Mouse (Mus musculus) adrenal gland, postnatal 10 days (tissue): ENCODE results near the gene Tmem30c. TPM values are rescaled to one million over a fixed set of nuclear protein-coding genes. Genes with fewer than 3 reads are reported as not detected.
A peak's percentile ranks its signal among the peaks of the same experiment; 100 is the strongest.

Experiments
- DNase-seq: peaks from one replicate; pipeline ENCODE4 v3.0.0; 2021; ENCODE audit warnings: mixed read lengths
- long read RNA-seq, 2 experiments: library from polyadenylated mRNA; stranded (forward); transcript quantifications; one replicate each; pipeline ENCODE4 v2.0.0; 2021
- total RNA-seq, 2 experiments: library from RNA; stranded (reverse); gene quantifications; 2 replicates each; pipeline ENCODE4 v1.2.3; 2021

Gene Tmem30c
- total RNA-seq, result not detected
- long read RNA-seq, experiment 1, result 0 reads
- long read RNA-seq, experiment 2, result 0 reads

- no peak for DNase-seq
Measured at GRCm38 (mm10) chr16:57292765-57293164, at the start of gene Tmem30c. Gene Tmem30c (minus strand): TSS chr16:57292865.

GRCm38 (mm10) chr16:57340613-57340898 is 47.9 kb upstream of the Tmem30c start:
- no peak for DNase-seq

- DNase-seq, result no peak
Measured at GRCm38 (mm10) chr16:57339765-57340612, 47.3 kb upstream of the Tmem30c start.

- DNase-seq, result no peak
Measured at GRCm38 (mm10) chr16:57336770-57337423, 44.2 kb upstream of the Tmem30c start.

- DNase-seq, result no peak
Measured at GRCm38 (mm10) chr16:57332301-57332700, 39.6 kb upstream of the Tmem30c start.

GRCm38 (mm10) chr16:57330111-57330510 is 37.4 kb upstream of the Tmem30c start:
- no peak for DNase-seq

- no peak for DNase-seq
Measured at GRCm38 (mm10) chr16:57329028-57329427, 36.4 kb upstream of the Tmem30c start.

GRCm38 (mm10) chr16:57326996-57327395 is 34.3 kb upstream of the Tmem30c start:
- DNase-seq, result peak; percentile 27

GRCm38 (mm10) chr16:57319284-57320124 is 26.8 kb upstream of the Tmem30c start:
- no peak for DNase-seq

- DNase-seq, result no peak
Measured at GRCm38 (mm10) chr16:57318637-57319125, 26.0 kb upstream of the Tmem30c start.

GRCm38 (mm10) chr16:57317882-57318636 is 25.4 kb upstream of the Tmem30c start:
- no peak for DNase-seq

- DNase-seq, result no peak
Measured at GRCm38 (mm10) chr16:57317127-57317526, 24.5 kb upstream of the Tmem30c start.

- no peak for DNase-seq
Measured at GRCm38 (mm10) chr16:57315026-57315425, 22.4 kb upstream of the Tmem30c start.

- DNase-seq, result no peak
Measured at GRCm38 (mm10) chr16:57314236-57314635, 21.6 kb upstream of the Tmem30c start.

GRCm38 (mm10) chr16:57313487-57313886 is 20.8 kb upstream of the Tmem30c start:
- no peak for DNase-seq

- no peak for DNase-seq
Measured at GRCm38 (mm10) chr16:57312130-57312529, 19.5 kb upstream of the Tmem30c start.

- no peak for DNase-seq
Measured at GRCm38 (mm10) chr16:57305463-57305862, 12.8 kb upstream of the Tmem30c start.

- no peak for DNase-seq
Measured at GRCm38 (mm10) chr16:57303716-57304115, 11.1 kb upstream of the Tmem30c start.

GRCm38 (mm10) chr16:57302792-57303698 is 10.4 kb upstream of the Tmem30c start:
- no peak for DNase-seq

- no peak for DNase-seq
Measured at GRCm38 (mm10) chr16:57301512-57302115, 8.9 kb upstream of the Tmem30c start.
